Mouse (Mus musculus): Measurements from ENCODE around the gene Dazl. TPM values are rescaled to one million over a fixed set of nuclear protein-coding genes. Genes with fewer than 3 reads are reported as not detected.
A peak's percentile ranks its signal among the peaks of the same experiment; 100 is the strongest.
"Not testable (repeated sequence)": the region's sequence is repeated elsewhere in the genome, so short reads cannot be mapped to it uniquely, and the experiment has no call there.

Dazl gene
- total RNA-seq, 2 experiments from 2014 or later: 3.7 to 3.9 TPM

GRCm38 (mm10) chr17:50294726-50295125, 1.3 kb upstream of the Dazl start:
- no peak for DNase-seq (ENCODE audit: low spot score in 2 of 2)
- intact Hi-C loops (cut with DNase I): loop anchor here (5.0 kb wide), 3 partner anchors 118 to 483 kb away; no protein-coding TSS in a partner anchor

- DNase-seq (ENCODE audit: low spot score in 2 of 2): peak; percentile 77 to 83
- intact Hi-C loops (cut with DNase I): loop anchor here (2.0 to 5.0 kb wide), 5 partner anchors 120 to 502 kb away; partner anchors contain the start of gene Plcl2
Observed at GRCm38 (mm10) chr17:50292661-50293171, 720 bp downstream of the Dazl start.

GRCm38 (mm10) chr17:50291485-50292200, 1.8 kb downstream of the Dazl start:
- no peak for DNase-seq (ENCODE audit: low spot score in 2 of 2)

GRCm38 (mm10) chr17:50284845-50285244, 8.6 kb downstream of the Dazl start:
- DNase-seq (ENCODE audit: low spot score in 2 of 2): no peak
- intact Hi-C loops (cut with DNase I): no loop called here

More at GRCm38 (mm10) chr17:50291485-50292200, 1.8 kb downstream of the Dazl start:
- intact Hi-C loops (cut with DNase I): loop anchor here (2.0 to 5.0 kb wide), 5 partner anchors 121 to 503 kb away; partner anchors contain the start of gene Plcl2

- DNase-seq (ENCODE audit: low spot score in 2 of 2); intact Hi-C loops (cut with DNase I): not testable (repeated sequence)
Observed at GRCm38 (mm10) chr17:50261615-50262014, 31.8 kb downstream of the Dazl start.

- intact Hi-C loops (cut with DNase I): no loop called here
- no peak for DNase-seq (ENCODE audit: low spot score in 2 of 2)
Observed at GRCm38 (mm10) chr17:50260856-50261255, 32.6 kb downstream of the Dazl start.

GRCm38 (mm10) chr17:50246605-50247004, 46.8 kb downstream of the Dazl start:
- no peak for DNase-seq (ENCODE audit: low spot score in 2 of 2)
- intact Hi-C loops (cut with DNase I): no loop called here

- no peak for DNase-seq (ENCODE audit: low spot score in 2 of 2)
- intact Hi-C loops (cut with DNase I): no loop called here
Observed at GRCm38 (mm10) chr17:50244675-50245074, 48.8 kb downstream of the Dazl start.

GRCm38 (mm10) chr17:50243326-50243725, 50.1 kb downstream of the Dazl start:
- no peak for DNase-seq (ENCODE audit: low spot score in 2 of 2)
- intact Hi-C loops (cut with DNase I): no loop called here

GRCm38 (mm10) chr17:50237818-50238610, 55.4 kb downstream of the Dazl start:
- no peak for DNase-seq (ENCODE audit: low spot score in 2 of 2)
- intact Hi-C loops (cut with DNase I): loop anchor here (2.0 to 5.0 kb wide), 3 partner anchors 269 to 301 kb away; no protein-coding TSS in a partner anchor

GRCm38 (mm10) chr17:50237436-50237709, 56.1 kb downstream of the Dazl start:
- peak; percentile 71 to 85 for DNase-seq (ENCODE audit: low spot score in 2 of 2)
- intact Hi-C loops (cut with DNase I): loop anchor here (2.0 to 5.0 kb wide), 3 partner anchors 269 to 300 kb away; no protein-coding TSS in a partner anchor

GRCm38 (mm10) chr17:50236702-50237435, 56.6 kb downstream of the Dazl start:
- DNase-seq (ENCODE audit: low spot score in 2 of 2): no peak

GRCm38 (mm10) chr17:50235943-50236701, 57.3 kb downstream of the Dazl start:
- intact Hi-C loops (cut with DNase I): loop anchor here (2.0 to 5.0 kb wide), 3 partner anchors 267 to 299 kb away; no protein-coding TSS in a partner anchor
- DNase-seq (ENCODE audit: low spot score in 2 of 2): no peak

More at GRCm38 (mm10) chr17:50236702-50237435, 56.6 kb downstream of the Dazl start:
- intact Hi-C loops (cut with DNase I): loop anchor here (2.0 to 5.0 kb wide), 3 partner anchors 268 to 300 kb away; no protein-coding TSS in a partner anchor

- intact Hi-C loops (cut with DNase I): no loop called here
- no peak for DNase-seq (ENCODE audit: low spot score in 2 of 2)
Observed at GRCm38 (mm10) chr17:50233956-50234355, 59.5 kb downstream of the Dazl start.

GRCm38 (mm10) chr17:50232821-50233220, 60.6 kb downstream of the Dazl start:
- intact Hi-C loops (cut with DNase I): no loop called here

GRCm38 (mm10) chr17:50231206-50231605, 62.2 kb downstream of the Dazl start:
- DNase-seq (ENCODE audit: low spot score in 2 of 2): no peak
- intact Hi-C loops (cut with DNase I): no loop called here

More at GRCm38 (mm10) chr17:50232821-50233220, 60.6 kb downstream of the Dazl start:
- DNase-seq (ENCODE audit: low spot score in 2 of 2): no peak

- DNase-seq (ENCODE audit: low spot score in 2 of 2): no peak
- intact Hi-C loops (cut with DNase I): no loop called here
Observed at GRCm38 (mm10) chr17:50229534-50229933, 63.9 kb downstream of the Dazl start.

All from left cerebral cortex, postnatal 36 days (tissue).